Mouse (Mus musculus): ENCODE data around the gene Gp5.

DNA sequence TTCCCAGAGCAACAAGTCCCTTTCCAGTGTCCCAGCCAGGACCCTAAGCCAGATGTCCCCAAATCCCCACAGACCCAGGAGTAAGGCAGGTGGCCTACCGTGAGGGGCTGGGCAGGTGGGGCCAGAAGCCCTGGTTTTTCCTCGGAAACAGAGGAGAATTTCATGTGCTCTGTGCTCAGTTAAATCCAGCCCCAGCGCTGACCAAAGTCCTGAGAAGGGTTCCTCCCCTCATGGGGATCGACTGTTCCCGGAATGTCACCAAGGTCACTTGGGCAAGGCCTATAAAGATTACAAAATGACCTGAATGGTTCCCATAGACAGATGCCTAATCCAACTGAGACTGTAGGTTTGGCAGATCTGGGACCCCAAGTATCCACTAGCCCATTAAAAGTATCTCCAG is 43.2 kb downstream of the Gp5 start, which contains the start of gene Cpn2:
- TF ChIP-seq CTCF (IDR thresholded peaks at IDR 0.05) (no peak), EP300 (IDR thresholded peaks at IDR 0.05) (no peak)

Data from lung, postnatal 0 days (tissue).